Mouse (Mus musculus) cortical plate, adult 2 months (tissue): Measurements from ENCODE around the gene Gm35549.

Source experiments
- CTCF ChIP-seq: fragments of 200-500 bp; IDR thresholded peaks from 2 replicates; pipeline ENCODE4 v1.5.1; 2011; ENCODE audit warnings: mild to moderate bottlenecking, control low read depth, low read length; ENCODE audit not compliant: insufficient read depth; ENCODE audit errors: extremely low read depth
- POLR2A ChIP-seq: fragments of 200-500 bp; IDR thresholded peaks from 2 replicates; pipeline ENCODE4 v1.6.1; 2011; ENCODE audit warnings: mild to moderate bottlenecking, low read length, control low read depth; ENCODE audit not compliant: insufficient read depth; ENCODE audit errors: extremely low read depth

GRCm38 (mm10) chr9:122855617-122856016 lies 11.8 kb upstream of the Gm35549 start:
- no peak for TF ChIP-seq CTCF
- TF ChIP-seq POLR2A = no peak
